ENCODE assay signal across 26 mouse cellular contexts in the genomic region with DNA sequence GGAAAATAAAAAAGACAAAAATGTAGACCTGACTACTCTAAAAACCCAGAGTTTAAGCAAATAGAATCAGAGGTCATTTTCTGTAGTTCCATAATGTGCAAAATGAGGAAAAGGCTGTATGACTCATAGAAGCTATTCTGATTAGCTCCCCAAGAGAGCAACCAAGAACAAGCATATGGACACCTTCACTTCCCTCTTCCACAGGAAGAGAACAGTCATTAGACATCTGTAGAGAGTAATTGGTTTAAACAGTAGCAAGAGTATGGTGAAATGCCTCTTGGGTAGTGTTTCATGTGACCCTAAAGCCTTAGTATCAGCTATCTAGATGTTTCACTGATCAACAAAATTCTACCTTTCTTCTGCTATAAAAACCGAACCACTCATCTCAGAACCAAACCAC.
DNase-seq lines count a peak whose midpoint lies in the region; ATAC-seq and TF ChIP-seq lines count a peak whose summit lies in the region.
"Had no signal": no experiment of that assay in that cellular context is flagged by ENCODE, and none has a peak within 500 bp of the region (broad histone marks: within the 10 kb centered on the region; RNA-seq: fewer than 3 reads in every experiment).

No protein-coding gene starts in this region.

- no peak for TF ChIP-seq RAD21 in CH12.LX (IDR thresholded peaks at IDR 0.05; ENCODE audit: low read depth, low read length)

- H3K4me2 ChIP-seq in liver, embryonic 11.5 days, result no peak overlapping the region
- no peak overlapping the region for H3K4me2 ChIP-seq in CH12.LX (ENCODE audit: insufficient read depth, low read depth, poor library complexity, severe bottlenecking)
- H3K4me2 ChIP-seq: embryonic facial prominence, embryonic 13.5 days; forebrain, embryonic 12.5 days; heart, embryonic 11.5 days; hindbrain, embryonic 12.5 days; hindbrain, embryonic 15.5 days; intestine, embryonic 15.5 days had no signal

- H3K79me2 ChIP-seq in liver, adult 2 months (ENCODE audit: control insufficient read depth, insufficient read depth, low read length), result no peaks in the 10 kb centered on the region
- no peaks in the 10 kb centered on the region for H3K79me2 ChIP-seq in CH12.LX (replicated peaks; ENCODE audit: control insufficient read depth, extremely low read depth, insufficient read depth, poor library complexity, severe bottlenecking)

- no peak for ATAC-seq in liver, embryonic 11.5 days (replicated peaks; ENCODE audit: low FRiP score)
- peak; percentile 32; the same call in 1 of the 2 replicates for ATAC-seq in common myeloid progenitor, adult 5-6 weeks (replicated peaks; ENCODE audit: low read depth, poor library complexity, severe bottlenecking)
- peak; percentile 62 for ATAC-seq in megakaryocyte, adult 5-6 weeks (ENCODE audit: poor library complexity, severe bottlenecking)
- ATAC-seq in activated CD4-positive, CD25-positive, alpha-beta regulatory T cell, adult 4 months, result no peak
- ATAC-seq: CD4-positive, CD25-positive, alpha-beta regulatory T cell, adult 4 months; forebrain, embryonic 16.5 days; intestine, embryonic 15.5 days; Patski had no signal

- H3K4me3 ChIP-seq in liver, adult 2 months (ENCODE audit: insufficient read depth, low read depth, low read length), result no peak overlapping the region
- H3K4me3 ChIP-seq in liver, embryonic 11.5 days (ENCODE audit: low read depth, low read length), result no peak overlapping the region
- H3K4me3 ChIP-seq in CH12.LX (replicated peaks in 1 of 3; ENCODE audit: low read depth in 2 of 3, low read length in 2 of 3, poor library complexity in 1 of 3), result no peak overlapping the region
- H3K4me3 ChIP-seq: embryonic facial prominence, embryonic 10.5 days; embryonic facial prominence, embryonic 13.5 days; erythroblast, embryonic 14.5 days; forebrain, embryonic 12.5 days; hindbrain, embryonic 12.5 days; hindbrain, embryonic 15.5 days; intestine, embryonic 15.5 days had no signal

- DNase-seq in liver, adult 2 months (ENCODE audit: extremely low read depth, low read depth, low spot score), result peak; percentile 11
- no peak for DNase-seq in liver, embryonic 11.5 days (ENCODE audit: low spot score)
- peak; percentile 17 for DNase-seq in CH12.LX (ENCODE audit: extremely low read depth)
- no peak for DNase-seq in right cerebral cortex, postnatal 14 days
- DNase-seq in ovary, postnatal 36 days (ENCODE audit: low spot score), result no peak
- DNase-seq: adrenal gland, adult 2 months; adrenal gland, postnatal 14 days; cerebellum, adult 11-12 months; cerebellum, adult 8-10 months; cerebellum, postnatal 14 days; gastrocnemius, postnatal 10 days; gastrocnemius, postnatal 36 days had no signal

- no peaks in the 10 kb centered on the region for H3K4me1 ChIP-seq in liver, adult 2 months (ENCODE audit: control insufficient read depth, insufficient read depth, low read length)
- no peaks in the 10 kb centered on the region for H3K4me1 ChIP-seq in liver, embryonic 11.5 days (replicated peaks; ENCODE audit: control insufficient read depth, insufficient read depth, low read length)
- peaks cover 0 to 6% of the 10 kb centered on the region in 2 experiments; a peak in 1 of 4 replicates for H3K4me1 ChIP-seq in CH12.LX (ENCODE audit: control insufficient read depth in 1 of 2, insufficient read depth in 2 of 2)
- H3K4me1 ChIP-seq: forebrain, embryonic 12.5 days had no signal

- WGBS in liver, adult 2 months, result 100% methylated on average over 1 of the region's 1 CpGs
- 88% methylated on average over 1 of the region's 1 CpGs for WGBS in liver, embryonic 11.5 days

- TF ChIP-seq EP300 in CH12.LX (IDR thresholded peaks at IDR 0.05; ENCODE audit: low read length), result peak; percentile 21; the same call in 1 of the 2 replicates

- dilution Hi-C loops in CH12.LX (cut with MboI; ENCODE audit: extremely low pct_ligation_motif_present, extremely low pct_unique_long_range_greater_than_20kb, low sequenced_read_pairs), result no loop called here

- no peak for TF ChIP-seq POLR2A in liver, adult 2 months (IDR thresholded peaks at IDR 0.05; ENCODE audit: extremely low read depth, insufficient read depth, low read length)
- no peak for TF ChIP-seq POLR2A in CH12.LX (IDR thresholded peaks at IDR 0.05; ENCODE audit: low read depth, low read length)

- no peaks in the 10 kb centered on the region for H3K27me3 ChIP-seq in liver, adult 2 months (ENCODE audit: control insufficient read depth, insufficient read depth, low read length)
- H3K27me3 ChIP-seq in liver, embryonic 11.5 days (replicated peaks; ENCODE audit: control insufficient read depth, insufficient read depth, low read length), result no peaks in the 10 kb centered on the region
- no peaks in the 10 kb centered on the region for H3K27me3 ChIP-seq in CH12.LX (replicated peaks)
- H3K27me3 ChIP-seq: embryonic facial prominence, embryonic 13.5 days; forebrain, embryonic 12.5 days; hindbrain, embryonic 12.5 days; hindbrain, embryonic 15.5 days; intestine, embryonic 15.5 days; Patski had no signal

- H3K36me3 ChIP-seq in liver, adult 2 months (ENCODE audit: control insufficient read depth, insufficient read depth, low read length), result peaks cover 33% of the 10 kb centered on the region
- peaks cover 19% of the 10 kb centered on the region; the same call in 1 of the 2 replicates for H3K36me3 ChIP-seq in liver, embryonic 11.5 days (ENCODE audit: control insufficient read depth, insufficient read depth, low read length)
- no peaks in the 10 kb centered on the region for H3K36me3 ChIP-seq in CH12.LX (replicated peaks in 1 of 2; ENCODE audit: control insufficient read depth in 1 of 2, insufficient read depth in 1 of 2, low read length in 1 of 2)
- H3K36me3 ChIP-seq: intestine, embryonic 15.5 days had no signal

- H3K27ac ChIP-seq in liver, adult 2 months (replicated peaks; ENCODE audit: insufficient read depth, low read depth, low read length), result no peak overlapping the region
- H3K27ac ChIP-seq in liver, embryonic 11.5 days (ENCODE audit: low read depth, low read length), result no peak overlapping the region
- H3K27ac ChIP-seq in CH12.LX (ENCODE audit: insufficient read depth, low read depth), result no peak overlapping the region
- H3K27ac ChIP-seq: embryonic facial prominence, embryonic 10.5 days; embryonic facial prominence, embryonic 13.5 days; forebrain, embryonic 12.5 days; hindbrain, embryonic 12.5 days; hindbrain, embryonic 15.5 days; intestine, embryonic 15.5 days had no signal

- in situ Hi-C loops in CH12.LX (cut with MboI; ENCODE audit: low pct_ligation_motif_present, low pct_unique_long_range_greater_than_20kb, low sequenced_read_pairs), result no loop called here

- no peaks in the 10 kb centered on the region for H3K9me3 ChIP-seq in liver, embryonic 11.5 days (ENCODE audit: control insufficient read depth, low read length)
- peaks cover 2% of the 10 kb centered on the region for H3K9me3 ChIP-seq in CH12.LX (replicated peaks; ENCODE audit: low read length)
- H3K9me3 ChIP-seq: forebrain, embryonic 12.5 days; hindbrain, embryonic 12.5 days; hindbrain, embryonic 15.5 days; intestine, embryonic 15.5 days had no signal

- no peak for TF ChIP-seq CTCF in liver, adult 2 months (IDR thresholded peaks at IDR 0.05; ENCODE audit: low read depth, low read length)
- TF ChIP-seq CTCF in CH12.LX (conservative IDR thresholded peaks at IDR 0.05 in 1 of 2, IDR thresholded peaks at IDR 0.05 in 1 of 2; ENCODE audit: low read depth in 2 of 2, low read length in 2 of 2), result no peak

- no peak overlapping the region for H3K9ac ChIP-seq in liver, adult 2 months (ENCODE audit: low read depth, low read length)
- H3K9ac ChIP-seq in liver, embryonic 11.5 days (ENCODE audit: low read depth, low read length), result no peak overlapping the region
- no peak overlapping the region for H3K9ac ChIP-seq in CH12.LX (ENCODE audit: insufficient read depth, low read depth)
- H3K9ac ChIP-seq: embryonic facial prominence, embryonic 13.5 days; forebrain, embryonic 12.5 days; hindbrain, embryonic 12.5 days; hindbrain, embryonic 15.5 days; intestine, embryonic 15.5 days had no signal

TF ChIP-seq in CH12.LX, 34 proteins besides CTCF, POLR2A, EP300 and RAD21:
- TF ChIP-seq CHD1 (IDR thresholded peaks at IDR 0.05; ENCODE audit: low read depth, low read length) (no peak), NELFE (IDR thresholded peaks at IDR 0.05; ENCODE audit: low read depth, low read length) (no peak), JUN (IDR thresholded peaks at IDR 0.05; ENCODE audit: insufficient read depth, low read depth, low read length) (no peak), KAT2A (IDR thresholded peaks at IDR 0.05; ENCODE audit: insufficient replicate concordance, low read length) (no peak), USF1 (IDR thresholded peaks at IDR 0.05; ENCODE audit: low read depth, low read length) (no peak), GABPA (IDR thresholded peaks at IDR 0.05; ENCODE audit: insufficient replicate concordance, low read depth, low read length) (no peak), BHLHE40 (IDR thresholded peaks at IDR 0.05; ENCODE audit: low read depth, low read length) (no peak), SMC3 (IDR thresholded peaks at IDR 0.05; ENCODE audit: low read depth, low read length) (no peak), NRF1 (IDR thresholded peaks at IDR 0.05; ENCODE audit: low read depth, low read length) (no peak), HCFC1 (IDR thresholded peaks at IDR 0.05; ENCODE audit: low read depth, low read length) (no peak), ZKSCAN1 (IDR thresholded peaks at IDR 0.05; ENCODE audit: borderline replicate concordance, low read depth, low read length) (no peak), RCOR1 (conservative IDR thresholded peaks at IDR 0.05; ENCODE audit: low read depth, low read length) (no peak)
TF ChIP-seq in CH12.LX: peak in this region for 0.

Comparison
In these comparisons a context has a peak if more than half of its experiments do, and no peak if none do; other contexts are left out.
1. DNase-seq: peak in liver, adult 2 months (single experiment) and CH12.LX (single experiment); none in liver, embryonic 11.5 days (single experiment), right cerebral cortex, postnatal 14 days (single experiment) and ovary, postnatal 36 days (single experiment).
2. ATAC-seq: peak in common myeloid progenitor, adult 5-6 weeks (single experiment) and megakaryocyte, adult 5-6 weeks (single experiment); none in liver, embryonic 11.5 days (single experiment) and activated CD4-positive, CD25-positive, alpha-beta regulatory T cell, adult 4 months (single experiment).